Mouse (Mus musculus) CH12.LX (cell line): ENCODE results near the gene Serinc5.

ENCODE experiments used
- BHLHE40 ChIP-seq: IDR thresholded peaks from 2 replicates; pipeline ENCODE4 v1.6.1; 2011; ENCODE audit warnings: mild to moderate bottlenecking, low read depth, low read length, improper control_type of control experiment
- CTCF ChIP-seq, 2 experiments: IDR thresholded peaks in 1 of 2; conservative IDR thresholded peaks in 1 of 2; 2 replicates each; pipeline ENCODE4 v1.5.1; 2011 to 2012; ENCODE audit warnings: low read depth in 2 of 2, low read length in 2 of 2, improper control_type of control experiment in 1 of 2, inconsistent platforms in 1 of 2, mild to moderate bottlenecking in 1 of 2, moderate library complexity in 1 of 2
- HCFC1 ChIP-seq: IDR thresholded peaks from 2 replicates; pipeline ENCODE4 v1.6.1; 2012; ENCODE audit warnings: low read depth, mild to moderate bottlenecking, inconsistent platforms, low read length, improper control_type of control experiment
- IRF4 ChIP-seq: IDR thresholded peaks from 2 replicates; pipeline ENCODE4 v1.6.1; 2014; ENCODE audit warnings: low read depth, mild to moderate bottlenecking, inconsistent platforms, low read length, improper control_type of control experiment
- MAX ChIP-seq: IDR thresholded peaks from 2 replicates; pipeline ENCODE4 v1.6.1; 2011; ENCODE audit warnings: low read length, improper control_type of control experiment
- MXI1 ChIP-seq: IDR thresholded peaks from 2 replicates; pipeline ENCODE4 v1.6.1; 2011; ENCODE audit warnings: mild to moderate bottlenecking, low read depth, low read length, improper control_type of control experiment
- POLR2A ChIP-seq: IDR thresholded peaks from 2 replicates; pipeline ENCODE4 v1.6.1; 2011; ENCODE audit warnings: low read depth, mild to moderate bottlenecking, improper control_type of control experiment, low read length
- USF1 ChIP-seq: IDR thresholded peaks from 2 replicates; pipeline ENCODE4 v1.6.1; 2014; ENCODE audit warnings: low read depth, mild to moderate bottlenecking, inconsistent platforms, low read length, improper control_type of control experiment

GRCm38 (mm10) chr13:92636910-92637275, 26.0 kb downstream of the Serinc5 start:
- peak; percentile 35; the same call in 1 of the 2 replicates for TF ChIP-seq MXI1
- peak; percentile 58 for TF ChIP-seq POLR2A
- TF ChIP-seq CTCF (conservative IDR thresholded peaks at IDR 0.05 in 1 of 2, IDR thresholded peaks at IDR 0.05 in 1 of 2; ENCODE audit: low read depth in 2 of 2, low read length in 2 of 2): no peak
- no peak for TF ChIP-seq BHLHE40
- TF ChIP-seq HCFC1: no peak; the same call in 1 of the 2 replicates
- peak; percentile 53 for TF ChIP-seq MAX
- TF ChIP-seq IRF4: no peak
- no peak for TF ChIP-seq USF1
